Mouse (Mus musculus) kidney, embryonic 15.5 days (tissue): Measurements from ENCODE around the gene Arhgap8. TPM values are rescaled to one million over a fixed set of nuclear protein-coding genes. Genes with fewer than 3 reads are reported as not detected.
A peak's percentile ranks its signal among the peaks of the same experiment; 100 is the strongest.

Source experiments
- ATAC-seq: fragments of 200-750 bp; cut with Nextera tagmentation; replicated peaks from 2 replicates; pipeline ENCODE4 v1.8.0; 2017; ENCODE audit warnings: moderate TSS enrichment; ENCODE audit not compliant: low FRiP score
- H3K27ac ChIP-seq: fragments of 300-500 bp; sonication (generic); 2 replicates; pipeline ENCODE4 v1.5.1; 2015; ENCODE audit warnings: mild to moderate bottlenecking, inconsistent platforms
- H3K27me3 ChIP-seq: fragments of 300-500 bp; sonication (generic); 2 replicates; pipeline ENCODE4 v1.6.1; 2015; ENCODE audit warnings: inconsistent platforms
- H3K36me3 ChIP-seq: fragments of 300-500 bp; sonication (generic); 2 replicates; pipeline ENCODE4 v1.6.1; 2015; ENCODE audit warnings: inconsistent platforms
- H3K4me1 ChIP-seq: fragments of 300-500 bp; sonication (generic); 2 replicates; pipeline ENCODE4 v1.6.1; 2015; ENCODE audit warnings: inconsistent platforms
- H3K4me2 ChIP-seq: fragments of 300-500 bp; sonication (generic); 2 replicates; pipeline ENCODE4 v1.6.1; 2015; ENCODE audit warnings: moderate library complexity, mild to moderate bottlenecking, inconsistent platforms
- H3K4me3 ChIP-seq: fragments of 300-500 bp; sonication (generic); replicated peaks from 2 replicates; pipeline ENCODE4 v1.5.1; 2015; ENCODE audit warnings: mild to moderate bottlenecking, inconsistent platforms
- H3K9ac ChIP-seq: fragments of 300-500 bp; sonication (generic); 2 replicates; pipeline ENCODE4 v1.6.1; 2015; ENCODE audit warnings: mild to moderate bottlenecking, inconsistent platforms
- H3K9me3 ChIP-seq: fragments of 300-500 bp; sonication (generic); replicated peaks from 2 replicates; pipeline ENCODE4 v1.6.1; 2016; ENCODE audit warnings: inconsistent platforms
- WGBS: fragments of 180-500 bp; shearing (Covaris S2); methylation state at CpG from one replicate; pipeline ENCODE4 v1.1.7; 2015; ENCODE audit warnings: mixed read lengths; 5-methylcytosine and 5-hydroxymethylcytosine counted together
- polyA plus RNA-seq: library from polyadenylated mRNA; unstranded; fragments of >200 nt; fragmentation: Nextera tagmentation; extraction: Ambion mirVana; gene quantifications from 2 replicates; pipeline ENCODE4 v1.2.1, GENCODE M21; 2015

Gene Arhgap8
- 7.9 and 10.3 TPM in 2 replicates for polyA plus RNA-seq

GRCm38 (mm10) chr15:84719791-84720190, at the start of gene Arhgap8:
Gene Arhgap8, plus strand, starts transcription at chr15:84720052.
- 2% methylated on average over 24 of the region's 24 CpGs for WGBS
- Histone ChIP-seq H3K4me1 (peaks cover 35% of the 10 kb centered on the region), H3K27ac (peak within 1 kb of the TSS; percentile 51), H3K9me3 (no peaks in the 10 kb centered on the region), H3K36me3 (no peaks in the 10 kb centered on the region), H3K9ac (peak within 1 kb of the TSS; percentile 37; the same call in 1 of the 2 replicates), H3K4me3 (peak within 1 kb of the TSS; percentile 47), H3K4me2 (peak within 1 kb of the TSS; percentile 87), H3K27me3 (peaks cover 4% of the 10 kb centered on the region)
- ATAC-seq = peak; percentile 78

- Histone ChIP-seq H3K27me3 (no peaks in the 10 kb centered on the region), H3K4me2 (no peak overlapping the region), H3K9me3 (no peaks in the 10 kb centered on the region), H3K4me1 (peaks cover 36% of the 10 kb centered on the region), H3K4me3 (no peak overlapping the region), H3K36me3 (no peaks in the 10 kb centered on the region), H3K27ac (no peak overlapping the region), H3K9ac (no peak overlapping the region)
- WGBS = 84% methylated on average over 4 of the region's 4 CpGs
- no peak for ATAC-seq
Observed at GRCm38 (mm10) chr15:84670657-84671055, 49.2 kb upstream of the Arhgap8 start.

- no peak overlapping the region; the same call in 1 of the 2 replicates for H3K27ac ChIP-seq
- no peaks in the 10 kb centered on the region for H3K27me3 ChIP-seq
Observed at GRCm38 (mm10) chr15:84671401-84672307, 48.2 kb upstream of the Arhgap8 start.

GRCm38 (mm10) chr15:84672308-84672615, 47.6 kb upstream of the Arhgap8 start:
- 0 out of 2 replicates have a peak, but pooled peaks have one; percentile 4 for ATAC-seq
- Histone ChIP-seq H3K27me3 (no peaks in the 10 kb centered on the region), H3K36me3 (no peaks in the 10 kb centered on the region), H3K4me2 (no peak overlapping the region), H3K27ac (no peak overlapping the region), H3K9me3 (no peaks in the 10 kb centered on the region), H3K9ac (no peak overlapping the region), H3K4me1 (peaks cover 37% of the 10 kb centered on the region), H3K4me3 (no peak overlapping the region)
- 75% methylated on average over 4 of the region's 4 CpGs for WGBS

More at GRCm38 (mm10) chr15:84671401-84672307, 48.2 kb upstream of the Arhgap8 start:
- Histone ChIP-seq H3K4me3 (no peak overlapping the region), H3K4me2 (no peak overlapping the region), H3K4me1 (peaks cover 37% of the 10 kb centered on the region), H3K36me3 (no peaks in the 10 kb centered on the region), H3K9ac (no peak overlapping the region), H3K9me3 (no peaks in the 10 kb centered on the region)
- ATAC-seq = no peak
- WGBS = 48% methylated on average over 9 of the region's 9 CpGs

GRCm38 (mm10) chr15:84672616-84673015, 47.2 kb upstream of the Arhgap8 start:
- Histone ChIP-seq H3K4me1 (peaks cover 37% of the 10 kb centered on the region), H3K9me3 (no peaks in the 10 kb centered on the region), H3K27ac (no peak overlapping the region), H3K4me3 (no peak overlapping the region), H3K4me2 (no peak overlapping the region), H3K9ac (no peak overlapping the region), H3K36me3 (no peaks in the 10 kb centered on the region), H3K27me3 (no peaks in the 10 kb centered on the region)
- no peak for ATAC-seq
- WGBS = 66% methylated on average over 3 of the region's 3 CpGs

- H3K27ac ChIP-seq = no peak overlapping the region
Observed at GRCm38 (mm10) chr15:84674329-84675067, 45.4 kb upstream of the Arhgap8 start.

GRCm38 (mm10) chr15:84675317-84675716, 44.5 kb upstream of the Arhgap8 start:
- Histone ChIP-seq H3K4me1 (peaks cover 29% of the 10 kb centered on the region), H3K27ac (peak overlapping the region; percentile 4; the same call in 1 of the 2 replicates), H3K4me2 (no peak overlapping the region), H3K4me3 (no peak overlapping the region), H3K9me3 (no peaks in the 10 kb centered on the region), H3K36me3 (no peaks in the 10 kb centered on the region), H3K27me3 (no peaks in the 10 kb centered on the region), H3K9ac (no peak overlapping the region)
- ATAC-seq = no peak
- WGBS = 66% methylated on average over 8 of the region's 8 CpGs

More at GRCm38 (mm10) chr15:84674329-84675067, 45.4 kb upstream of the Arhgap8 start:
- Histone ChIP-seq H3K9ac (no peak overlapping the region), H3K4me1 (peaks cover 28% of the 10 kb centered on the region), H3K4me2 (no peak overlapping the region), H3K27me3 (no peaks in the 10 kb centered on the region), H3K4me3 (no peak overlapping the region), H3K36me3 (no peaks in the 10 kb centered on the region), H3K9me3 (no peaks in the 10 kb centered on the region)
- ATAC-seq = no peak
- WGBS = 78% methylated on average over 11 of the region's 11 CpGs

- WGBS = 60% methylated on average over 11 of the region's 11 CpGs
- Histone ChIP-seq H3K4me3 (no peak overlapping the region), H3K27ac (no peak overlapping the region), H3K9ac (no peak overlapping the region), H3K27me3 (no peaks in the 10 kb centered on the region), H3K9me3 (no peaks in the 10 kb centered on the region), H3K4me1 (peaks cover 39% of the 10 kb centered on the region), H3K4me2 (no peak overlapping the region), H3K36me3 (no peaks in the 10 kb centered on the region)
- no peak for ATAC-seq
Observed at GRCm38 (mm10) chr15:84677943-84678342, 41.9 kb upstream of the Arhgap8 start.

- Histone ChIP-seq H3K9ac (no peak overlapping the region), H3K27ac (no peak overlapping the region), H3K4me2 (no peak overlapping the region), H3K4me3 (no peak overlapping the region), H3K9me3 (no peaks in the 10 kb centered on the region), H3K27me3 (no peaks in the 10 kb centered on the region), H3K36me3 (no peaks in the 10 kb centered on the region), H3K4me1 (peaks cover 51% of the 10 kb centered on the region)
- no peak for ATAC-seq
- WGBS = 97% methylated on average over 4 of the region's 4 CpGs
Observed at GRCm38 (mm10) chr15:84679090-84679489, 40.8 kb upstream of the Arhgap8 start.

- H3K4me3 ChIP-seq = no peak overlapping the region
- no peak for ATAC-seq
- no peak overlapping the region for H3K9ac ChIP-seq
- no peak overlapping the region for H3K4me2 ChIP-seq
- peaks cover 58% of the 10 kb centered on the region for H3K4me1 ChIP-seq
- no peaks in the 10 kb centered on the region for H3K27me3 ChIP-seq
- no peaks in the 10 kb centered on the region for H3K9me3 ChIP-seq
- WGBS = 64% methylated on average over 3 of the region's 3 CpGs
- no peaks in the 10 kb centered on the region for H3K36me3 ChIP-seq
- H3K27ac ChIP-seq = no peak overlapping the region
Observed at GRCm38 (mm10) chr15:84679794-84680193, 40.1 kb upstream of the Arhgap8 start.

GRCm38 (mm10) chr15:84680545-84681454, 39.1 kb upstream of the Arhgap8 start:
- Histone ChIP-seq H3K4me2 (peak overlapping the region; percentile 88), H3K9ac (peak overlapping the region; percentile 79), H3K4me3 (peak overlapping the region; percentile 76), H3K4me1 (peaks cover 58% of the 10 kb centered on the region), H3K27me3 (no peaks in the 10 kb centered on the region), H3K27ac (peak overlapping the region; percentile 92), H3K9me3 (no peaks in the 10 kb centered on the region), H3K36me3 (peaks cover 5% of the 10 kb centered on the region; the same call in 1 of the 2 replicates)
- under 1% methylated on average over 68 of the region's 77 CpGs for WGBS
- peak; percentile 73 for ATAC-seq
